Mouse (Mus musculus): ENCODE results near the gene Bmpr2.

GRCm38 (mm10) chr1:59910941-59911340 is 147.7 kb downstream of the Bmpr2 start:
- TF ChIP-seq POLR2A (IDR thresholded peaks at IDR 0.05; ENCODE audit: low read depth, low read length), result no peak
- no peak for TF ChIP-seq CTCF (IDR thresholded peaks at IDR 0.05; ENCODE audit: extremely low read depth, insufficient read depth, insufficient read length, insufficient replicate concordance)

All from spleen, adult 2 months (tissue).